Mouse (Mus musculus): Measurements from ENCODE around the gene Scgb2a2.

DNA sequence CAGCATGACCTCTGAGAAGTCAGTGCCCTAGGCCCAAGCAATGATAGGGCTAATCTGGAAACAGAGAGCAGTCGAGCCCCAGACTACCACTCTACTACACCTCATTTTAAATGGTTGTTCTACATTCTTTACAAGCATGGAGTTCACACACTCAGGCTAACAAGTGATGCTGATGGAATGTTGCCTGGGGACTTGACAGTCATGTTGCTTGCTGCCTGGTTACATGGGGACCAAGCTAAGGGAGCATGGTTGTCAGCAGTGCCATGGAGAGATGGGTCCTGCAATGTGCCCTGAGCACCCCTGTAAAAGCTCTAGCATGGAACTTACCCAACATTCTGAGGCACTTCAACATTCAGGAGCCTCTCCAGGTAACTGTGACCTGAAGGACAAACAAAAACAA is 39.0 kb downstream of the Scgb2a2 start:
- no peak for TF ChIP-seq CTCF (IDR thresholded peaks at IDR 0.05; ENCODE audit: control insufficient read depth, insufficient read depth, low read length)
- TF ChIP-seq POLR2A (IDR thresholded peaks at IDR 0.05; ENCODE audit: borderline replicate concordance, control insufficient read depth, low read depth, low read length), result no peak
